Mouse (Mus musculus): ENCODE results near the gene Jun. TPM values are rescaled to one million over a fixed set of nuclear protein-coding genes. Genes with fewer than 3 reads are reported as not detected.

The Jun gene
- polyA plus RNA-seq (2017; shearing (Covaris generic)): 18.2 TPM

DNA sequence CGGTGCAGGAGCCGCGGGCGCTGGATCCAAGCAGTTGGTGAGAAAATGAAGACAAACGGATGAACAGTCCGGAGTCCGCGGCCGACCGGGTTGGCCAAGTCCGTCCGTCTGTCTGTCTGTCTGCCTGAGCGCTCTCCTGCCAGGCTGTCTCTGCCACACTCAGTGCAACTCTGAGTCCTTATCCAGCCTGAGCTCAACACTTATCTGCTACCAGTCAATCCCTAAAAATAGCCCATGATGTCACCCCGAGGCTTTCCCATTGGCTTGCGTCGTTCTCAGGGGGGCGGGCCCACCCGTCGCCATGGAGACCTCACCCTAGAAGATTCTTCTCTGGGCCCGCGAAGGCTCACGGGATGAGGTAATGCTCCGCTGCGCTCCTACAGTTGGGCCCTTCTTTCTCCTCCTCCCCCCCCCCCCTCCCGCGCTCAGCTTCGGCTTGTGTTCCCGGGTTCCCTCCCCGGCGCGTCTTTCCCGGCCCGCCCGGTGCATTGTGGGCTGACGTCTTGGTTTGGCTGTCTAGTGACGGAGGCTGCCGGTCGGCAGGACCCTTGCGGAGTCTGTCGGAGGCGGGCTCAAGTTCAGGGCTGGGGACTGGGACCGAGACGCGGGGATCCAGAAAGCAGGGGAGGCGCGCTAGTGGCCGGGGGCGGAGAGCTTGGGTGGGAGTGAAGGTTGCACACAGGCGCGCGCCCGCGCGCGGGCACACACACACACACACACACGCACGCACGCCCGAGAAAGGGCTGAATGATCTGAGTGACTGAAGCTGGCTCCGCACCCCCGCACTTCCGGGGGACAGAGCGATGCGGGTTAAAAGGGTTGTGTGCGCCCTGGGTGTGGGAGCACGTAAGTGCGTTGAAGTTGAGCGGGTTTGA, at the start of gene Jun:
Gene Jun (minus strand): TSS at position 198 of the 875 bp plus-strand sequence.

Other genes with a start within 250 kb of the Jun start
- not detected for gene Eqtn, start 123.4 kb downstream of the Jun start, polyA plus RNA-seq (2017; shearing (Covaris generic))
- 71.0 TPM for gene Mysm1, start 73.1 kb downstream of the Jun start, polyA plus RNA-seq (2017; shearing (Covaris generic))

All from activated CD4-positive, CD25-positive, alpha-beta regulatory T cell, adult 9 weeks (primary cell).